Mouse (Mus musculus): ENCODE measurements around the gene Cep85l.

The Cep85l gene

GRCm38 (mm10) chr10:53394923-53395629, 15.3 kb upstream of the Cep85l start:
- DNase-seq (ENCODE audit: low read depth, low spot score), result no peak

GRCm38 (mm10) chr10:53388227-53388920, 8.6 kb upstream of the Cep85l start:
- peak; percentile 32 for DNase-seq (ENCODE audit: low read depth, low spot score)

GRCm38 (mm10) chr10:53385438-53385837, 5.7 kb upstream of the Cep85l start:
- no peak for DNase-seq (ENCODE audit: low read depth, low spot score)

- DNase-seq (ENCODE audit: low read depth, low spot score), result no peak
Measured at GRCm38 (mm10) chr10:53384896-53385295, 5.1 kb upstream of the Cep85l start.

GRCm38 (mm10) chr10:53382696-53383365, 3.1 kb upstream of the Cep85l start:
- no peak for DNase-seq (ENCODE audit: low read depth, low spot score)

- DNase-seq (ENCODE audit: low read depth, low spot score), result peak; percentile 16
Measured at GRCm38 (mm10) chr10:53378981-53379708, 602 bp downstream of the Cep85l start.

GRCm38 (mm10) chr10:53378296-53378695, 1.5 kb downstream of the Cep85l start:
- no peak for DNase-seq (ENCODE audit: low read depth, low spot score)

- DNase-seq (ENCODE audit: low read depth, low spot score), result no peak
Measured at GRCm38 (mm10) chr10:53377096-53377495, 2.7 kb downstream of the Cep85l start.

- no peak for DNase-seq (ENCODE audit: low read depth, low spot score)
Measured at GRCm38 (mm10) chr10:53373885-53374578, 5.7 kb downstream of the Cep85l start.

GRCm38 (mm10) chr10:53367265-53367664, 12.5 kb downstream of the Cep85l start:
- DNase-seq (ENCODE audit: low read depth, low spot score), result peak; percentile 42

- no peak for DNase-seq (ENCODE audit: low read depth, low spot score)
Measured at GRCm38 (mm10) chr10:53364311-53364710, 15.4 kb downstream of the Cep85l start.

- no peak for DNase-seq (ENCODE audit: low read depth, low spot score)
Measured at GRCm38 (mm10) chr10:53359016-53359415, 20.7 kb downstream of the Cep85l start.

GRCm38 (mm10) chr10:53353665-53354064, 26.1 kb downstream of the Cep85l start:
- no peak for DNase-seq (ENCODE audit: low read depth, low spot score)

GRCm38 (mm10) chr10:53349254-53349653, 30.5 kb downstream of the Cep85l start:
- no peak for DNase-seq (ENCODE audit: low read depth, low spot score)

- peak; percentile 70 for DNase-seq (ENCODE audit: low read depth, low spot score)
Measured at GRCm38 (mm10) chr10:53347787-53348755, 31.7 kb downstream of the Cep85l start.

- DNase-seq (ENCODE audit: low read depth, low spot score), result no peak
Measured at GRCm38 (mm10) chr10:53346916-53347315, 32.8 kb downstream of the Cep85l start.

- DNase-seq (ENCODE audit: low read depth, low spot score), result peak; percentile 19
Measured at GRCm38 (mm10) chr10:53346506-53346905, 33.2 kb downstream of the Cep85l start.

GRCm38 (mm10) chr10:53345508-53345907, 34.2 kb downstream of the Cep85l start:
- no peak for DNase-seq (ENCODE audit: low read depth, low spot score)

GRCm38 (mm10) chr10:53343865-53344264, 35.9 kb downstream of the Cep85l start:
- DNase-seq (ENCODE audit: low read depth, low spot score), result no peak

- DNase-seq (ENCODE audit: low read depth, low spot score), result no peak
Measured at GRCm38 (mm10) chr10:53343384-53343783, 36.4 kb downstream of the Cep85l start.
